Mouse (Mus musculus) frontal cortex, postnatal 36 days (tissue): ENCODE data around the gene Cd27.
A peak's percentile ranks its signal among the peaks of the same experiment; 100 is the strongest.

Experiments
- DNase-seq, 2 experiments: peaks; one replicate each; pipeline ENCODE4 v3.0.0; 2022; ENCODE audit warnings: low spot score in 2 of 2

Cd27 gene

DNA sequence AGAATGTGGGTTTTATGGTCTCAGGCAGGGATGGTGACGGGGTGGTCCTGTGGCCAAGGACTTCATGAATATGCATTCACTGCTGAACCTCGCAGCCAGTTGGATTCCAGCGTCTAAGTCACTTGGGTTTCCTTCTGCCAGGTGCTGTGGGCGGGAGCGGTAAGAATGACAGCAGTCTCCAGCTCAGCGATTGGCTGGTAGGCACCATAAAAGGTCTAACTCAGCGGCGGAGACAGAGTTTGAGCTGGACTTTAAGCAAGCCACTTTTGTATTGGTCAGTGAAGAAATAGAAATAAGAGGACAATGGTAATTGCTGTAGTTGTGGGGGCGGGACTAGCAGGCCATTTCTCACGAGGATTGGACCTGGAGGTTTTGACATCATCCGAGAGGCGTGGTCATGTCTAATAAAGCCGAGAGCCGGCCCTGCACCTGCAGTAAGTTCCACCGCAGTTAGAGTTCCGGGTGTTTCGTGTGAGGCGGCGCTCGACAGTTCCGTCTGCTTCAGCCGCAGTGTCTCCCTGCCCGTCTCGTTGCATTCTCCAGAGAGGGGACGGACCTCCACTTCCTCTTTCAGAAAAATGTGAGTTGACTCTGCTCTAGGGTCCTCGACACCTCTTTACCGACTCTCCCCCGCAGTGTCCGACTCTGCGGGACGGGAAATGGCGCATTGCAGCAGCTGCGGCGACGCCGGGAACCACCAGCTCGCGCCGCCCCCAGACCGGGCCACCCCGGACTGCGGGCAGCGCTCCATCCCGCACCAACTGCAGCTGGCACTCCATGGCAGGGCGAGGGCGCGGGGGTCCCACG lies 21.5 kb downstream of the Cd27 start, which contains the start of gene Vamp1:
Gene Vamp1 (plus strand): TSS at position 404 of the 807 bp plus-strand sequence.
- peak; percentile 94 to 98 for DNase-seq

- DNase-seq: no peak
These were observed 23.1 kb downstream of the Cd27 start for GRCm38 (mm10) chr6:125213715-125214114.

DNA sequence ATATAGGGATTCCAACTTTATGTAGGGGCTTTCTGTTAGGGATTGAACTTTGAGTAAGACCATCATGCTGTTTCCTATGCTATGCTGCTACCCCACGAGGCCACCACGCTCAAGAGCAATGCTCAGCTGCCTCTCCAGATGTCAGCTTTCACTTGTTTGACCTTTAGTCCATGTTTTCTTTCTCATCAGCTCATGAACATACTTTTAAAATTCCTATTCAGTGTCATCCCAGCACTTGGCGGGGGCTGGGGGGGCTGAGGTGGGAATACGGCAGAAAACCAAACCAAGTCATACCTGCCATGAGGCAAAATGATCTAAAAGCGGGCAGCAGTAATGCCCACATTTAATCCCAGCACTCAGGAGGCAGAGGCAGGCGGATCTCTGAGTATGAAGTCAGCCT lies 23.7 kb downstream of the Cd27 start:
- DNase-seq: no peak

- no peak for DNase-seq
These were observed 24.2 kb downstream of the Cd27 start for GRCm38 (mm10) chr6:125212621-125213020.

- DNase-seq: no peak
These were observed 26.4 kb downstream of the Cd27 start for GRCm38 (mm10) chr6:125210436-125210835.

DNA sequence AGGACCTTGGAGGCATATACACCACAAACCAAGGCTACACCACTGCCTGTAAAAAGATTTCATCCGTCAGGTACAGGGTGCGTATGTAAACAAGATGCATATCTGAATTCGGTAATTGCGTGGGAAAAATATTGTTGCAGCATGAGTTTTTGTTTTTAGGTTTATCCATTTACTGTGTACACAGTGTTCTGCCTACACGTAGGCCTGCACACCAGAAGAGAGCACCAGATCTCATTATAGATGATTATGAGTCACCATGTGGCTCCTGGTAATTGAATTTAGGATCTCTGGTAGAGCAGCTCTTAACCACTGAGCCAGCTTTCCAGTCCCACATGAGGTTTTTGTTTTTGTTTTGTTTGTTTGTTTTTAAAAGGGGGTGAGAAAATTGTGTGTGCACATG lies 39.6 kb downstream of the Cd27 start:
- DNase-seq: no peak

DNA sequence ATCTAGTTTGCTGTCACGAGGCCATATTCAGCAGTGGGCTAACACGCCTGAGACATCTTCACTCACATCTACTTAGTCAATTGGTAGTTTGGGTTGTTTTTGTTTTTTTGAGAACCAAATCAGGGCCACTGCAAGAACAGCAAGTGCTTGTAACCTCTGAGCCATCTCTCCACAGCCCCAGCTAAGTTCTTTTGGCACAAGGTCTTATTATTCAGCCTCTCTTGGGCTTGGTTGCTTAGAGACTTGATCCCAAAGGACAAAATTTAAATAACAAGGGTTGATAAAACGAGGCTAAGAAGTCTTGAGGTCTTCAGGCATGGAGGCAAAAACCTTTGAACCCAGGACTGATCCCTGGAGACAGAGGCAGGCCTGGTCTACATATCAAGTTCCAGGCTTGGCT lies 40.5 kb downstream of the Cd27 start:
- no peak for DNase-seq

- no peak for DNase-seq
These were observed 41.2 kb downstream of the Cd27 start for GRCm38 (mm10) chr6:125195541-125196075.

DNA sequence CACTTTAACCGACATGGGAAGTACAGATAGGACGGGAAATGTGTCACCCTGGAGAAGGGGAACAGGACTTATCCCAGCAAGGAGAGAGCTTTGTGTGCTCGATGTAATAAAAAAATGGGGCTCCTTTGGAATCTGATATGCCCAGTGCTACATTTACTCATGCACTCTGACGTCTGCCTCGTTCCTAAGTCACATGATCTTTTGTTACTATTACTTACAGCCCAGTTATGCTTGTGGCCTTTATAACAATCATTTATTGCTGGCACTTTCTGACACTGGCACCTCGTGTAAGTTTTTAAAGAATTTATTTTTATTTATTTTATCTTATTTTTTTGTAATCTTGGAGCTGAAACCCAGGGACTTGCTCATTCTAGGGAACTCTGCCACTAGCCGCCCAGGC lies 43.4 kb downstream of the Cd27 start:
- DNase-seq: no peak

GRCm38 (mm10) chr6:125192841-125193240 lies 44.0 kb downstream of the Cd27 start:
- DNase-seq: no peak

DNA sequence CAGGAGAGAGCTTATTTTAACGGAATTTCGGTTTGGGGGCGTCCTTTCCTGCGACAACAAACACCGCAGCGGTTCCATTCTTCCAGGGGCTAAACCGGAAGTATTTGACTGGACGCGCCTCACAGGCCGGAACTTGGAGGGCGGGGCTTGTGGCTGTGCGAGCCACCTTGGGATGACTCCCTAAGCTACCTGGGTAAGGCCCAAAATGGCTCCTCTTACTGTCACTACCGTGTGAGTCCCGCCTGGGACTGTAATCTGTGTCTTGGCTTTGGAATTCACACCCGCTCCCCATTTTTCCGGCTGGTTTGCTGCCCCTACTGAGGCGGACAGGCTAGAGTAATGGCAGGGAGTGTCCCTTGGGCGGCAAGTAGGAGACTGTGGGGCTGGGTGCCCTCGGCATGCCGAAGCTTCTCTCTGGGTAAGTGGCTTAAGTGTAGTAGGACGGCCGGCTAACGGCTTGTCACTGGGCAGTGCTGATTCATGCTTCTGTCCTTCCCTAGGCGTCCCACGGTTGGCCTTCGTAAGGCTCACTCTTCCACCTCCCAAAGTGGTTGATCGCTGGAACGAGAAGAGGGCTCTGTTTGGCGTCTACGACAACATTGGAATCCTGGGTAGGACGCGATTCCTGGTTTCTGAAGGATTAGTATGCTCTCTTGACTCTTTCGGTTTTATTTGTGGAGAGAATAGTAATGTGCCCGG lies 44.6 kb downstream of the Cd27 start:
- DNase-seq: peak; percentile 87 to 93

GRCm38 (mm10) chr6:125191332-125192015 lies 45.3 kb downstream of the Cd27 start, which contains the start of the genes Ncapd2 and Mrpl51:
TSS of gene Ncapd2 (minus strand) at chr6:125191701.
TSS of gene Mrpl51 (plus strand) at chr6:125191801.
- DNase-seq: peak; percentile 94 to 98

DNA sequence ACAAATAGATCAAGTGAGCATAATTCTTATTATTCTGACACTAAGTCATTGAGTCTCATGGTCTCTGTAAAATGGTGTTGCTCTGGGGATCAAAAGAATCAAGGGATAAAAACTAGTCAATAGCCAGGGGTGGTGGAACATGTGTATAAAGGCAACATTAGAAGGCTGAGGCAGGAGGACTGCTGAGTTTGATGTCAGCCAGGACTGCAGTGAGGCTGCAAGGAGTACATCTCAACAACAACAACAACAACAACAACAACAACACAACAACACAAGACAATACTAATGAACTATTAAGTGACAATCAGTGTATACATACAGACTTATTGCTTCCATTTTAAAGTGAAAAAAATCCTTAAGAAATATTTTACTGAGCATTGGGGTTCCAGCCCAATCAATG lies 46.0 kb downstream of the Cd27 start:
- DNase-seq: no peak

GRCm38 (mm10) chr6:125186203-125186602 lies 50.6 kb downstream of the Cd27 start:
- DNase-seq: no peak
